Mouse (Mus musculus) liver, embryonic 14.5 days (tissue): Measurements from ENCODE around the gene Dhps. TPM values are rescaled to one million over a fixed set of nuclear protein-coding genes. Genes with fewer than 3 reads are reported as not detected.

ENCODE experiments used
- ATAC-seq: fragments of 200-750 bp; cut with Nextera tagmentation; 2 replicates; pipeline ENCODE4 v1.8.0; 2017; ENCODE audit warnings: moderate number of reproducible peaks, mild to moderate bottlenecking, moderate library complexity; ENCODE audit not compliant: insufficient read depth
- DNase-seq, 3 experiments: peaks; one replicate each; pipeline ENCODE4 v3.0.0-alpha.2; 2012 to 2013; ENCODE audit warnings: low read depth in 3 of 3, low spot score in 3 of 3
- H3K27ac ChIP-seq: fragments of 300-500 bp; sonication (generic); 2 replicates; pipeline ENCODE4 v1.5.1; 2014; ENCODE audit warnings: moderate library complexity, mild to moderate bottlenecking, control low read depth, inconsistent platforms
- H3K27me3 ChIP-seq: fragments of 300-500 bp; sonication (generic); 2 replicates; pipeline ENCODE4 v1.6.1; 2014; ENCODE audit warnings: mild to moderate bottlenecking, low read length, moderate library complexity; ENCODE audit not compliant: control insufficient read depth, insufficient read depth
- H3K36me3 ChIP-seq: fragments of 300-500 bp; sonication (generic); replicated peaks from 2 replicates; pipeline ENCODE4 v1.6.1; 2014; ENCODE audit warnings: low read depth; ENCODE audit not compliant: control insufficient read depth, insufficient read depth
- H3K4me1 ChIP-seq, 2 experiments: fragments of 200-500 bp in 1 of 2; fragments of 300-500 bp in 1 of 2; sonication (generic) in 1 of 2; replicated peaks; 2 replicates each; pipeline ENCODE4 v1.6.1; 2012 to 2014; ENCODE audit warnings: antibody characterized with exemption in 1 of 2, inconsistent platforms in 1 of 2, low read length in 1 of 2; ENCODE audit not compliant: control insufficient read depth in 2 of 2, insufficient read depth in 2 of 2
- H3K4me2 ChIP-seq: fragments of 300-500 bp; sonication (generic); 2 replicates; pipeline ENCODE4 v1.6.1; 2014; ENCODE audit warnings: low read depth, mild to moderate bottlenecking, control low read depth, moderate library complexity
- H3K4me3 ChIP-seq, 2 experiments: fragments of 200-500 bp in 1 of 2; fragments of 300-500 bp in 1 of 2; sonication (generic) in 1 of 2; 2 replicates each; pipeline ENCODE4 v1.5.1; 2012 to 2014; ENCODE audit warnings: low read depth in 2 of 2, low read length in 2 of 2, mild to moderate bottlenecking in 2 of 2, control low read depth in 1 of 2, inconsistent platforms in 1 of 2, moderate library complexity in 1 of 2; ENCODE audit not compliant: insufficient read depth in 1 of 2
- H3K9ac ChIP-seq: fragments of 300-500 bp; sonication (generic); replicated peaks from 2 replicates; pipeline ENCODE4 v1.6.1; 2014; ENCODE audit warnings: mild to moderate bottlenecking, control low read depth, moderate library complexity
- H3K9me3 ChIP-seq: fragments of 300-500 bp; sonication (generic); 2 replicates; pipeline ENCODE4 v1.6.1; 2016; ENCODE audit warnings: low read length, mixed read lengths; ENCODE audit not compliant: control insufficient read depth
- CTCF ChIP-seq: IDR thresholded peaks from 2 replicates; pipeline ENCODE4 v1.5.1; 2016; ENCODE audit warnings: antibody characterized with exemption, low read depth, control low read depth
- EP300 ChIP-seq: IDR thresholded peaks from 2 replicates; pipeline ENCODE4 v1.6.1; 2016; ENCODE audit warnings: antibody characterized with exemption, low read depth
- WGBS: fragments of 180-500 bp; shearing (Covaris S2); extraction: QIAGEN DNeasy Blood & Tissue Kit; methylation state at CpG from one replicate; pipeline ENCODE4 v1.1.7; 2014; ENCODE audit not compliant: insufficient replicate concordance; 5-methylcytosine and 5-hydroxymethylcytosine counted together
- polyA plus RNA-seq, 2 experiments: library from polyadenylated mRNA; depleted of rRNA in 1 of 2; stranded (reverse) in 1 of 2; unstranded in 1 of 2; fragments of >200 nt; fragmentation: Nextera tagmentation in 1 of 2; extraction: Ambion mirVana in 1 of 2; gene quantifications; 2 replicates each; pipeline versions ENCODE4 v1.2.1 to v1.2.3; 2012 to 2014

Dhps gene
- polyA plus RNA-seq, 2 experiments, result 21.5 to 36.4 TPM

- under 1% methylated on average over 30 of the region's 30 CpGs for WGBS
Measured at GRCm38 (mm10) chr8:85083108-85083813, 11.7 kb downstream of the Dhps start, which contains the start of gene Man2b1. Man2b1 (plus strand) TSS chr8:85083270.

GRCm38 (mm10) chr8:85084633-85085032 lies 13.1 kb downstream of the Dhps start:
- H3K9ac ChIP-seq, result no peak overlapping the region
- H3K4me3 ChIP-seq, result peak overlapping the region in 1 of 2 experiments; percentile 9; a peak in 1 of 4 replicates
- DNase-seq (no peak), ATAC-seq (no peak)
- no peak overlapping the region for H3K27ac ChIP-seq
- WGBS, result 42% methylated on average over 8 of the region's 8 CpGs
- H3K27me3 ChIP-seq, result no peaks in the 10 kb centered on the region
- no peaks in the 10 kb centered on the region for H3K9me3 ChIP-seq
- H3K4me1 ChIP-seq, result peaks cover 10 to 25% of the 10 kb centered on the region in 2 experiments
- no peak for TF ChIP-seq CTCF
- no peak for TF ChIP-seq EP300
- no peaks in the 10 kb centered on the region; the same call in none of the 2 replicates for H3K36me3 ChIP-seq
- H3K4me2 ChIP-seq, result peak overlapping the region; percentile 89; the same call in 1 of the 2 replicates

More at GRCm38 (mm10) chr8:85083108-85083813, 11.7 kb downstream of the Dhps start, which contains the start of gene Man2b1:
- peaks cover 10 to 28% of the 10 kb centered on the region in 2 experiments for H3K4me1 ChIP-seq
- H3K4me2 ChIP-seq, result peak within 1 kb of the TSS; percentile 89
- H3K27me3 ChIP-seq, result no peaks in the 10 kb centered on the region
- peaks cover 6% of the 10 kb centered on the region for H3K36me3 ChIP-seq
- H3K27ac ChIP-seq, result peak within 1 kb of the TSS; percentile 39; the same call in 1 of the 2 replicates
- TF ChIP-seq EP300 (no peak), CTCF (peak; percentile 42)
- DNase-seq (peak; percentile 78 to 85 (median 84)), ATAC-seq (peak; percentile 82)
- H3K9ac ChIP-seq, result peak within 1 kb of the TSS; percentile 72
- no peaks in the 10 kb centered on the region for H3K9me3 ChIP-seq
- peak within 1 kb of the TSS; percentile 73 to 79 for H3K4me3 ChIP-seq

- Histone ChIP-seq H3K9ac (no peak overlapping the region), H3K36me3 (no peaks in the 10 kb centered on the region; the same call in none of the 2 replicates), H3K27me3 (no peaks in the 10 kb centered on the region), H3K27ac (no peak overlapping the region), H3K4me1 (peaks cover 10 to 22% of the 10 kb centered on the region in 2 experiments), H3K9me3 (no peaks in the 10 kb centered on the region), H3K4me2 (no peak overlapping the region), H3K4me3 (no peak overlapping the region)
- 66% methylated on average over 3 of the region's 3 CpGs for WGBS
- ATAC-seq, result no peak
- DNase-seq, result no peak
- TF ChIP-seq EP300 (no peak), CTCF (peak; percentile 26; the same call in 1 of the 2 replicates)
Measured at GRCm38 (mm10) chr8:85086238-85086637, 14.7 kb downstream of the Dhps start.

- no peak for DNase-seq
- Histone ChIP-seq H3K27ac (no peak overlapping the region), H3K36me3 (no peaks in the 10 kb centered on the region; the same call in none of the 2 replicates), H3K4me3 (no peak overlapping the region), H3K4me2 (no peak overlapping the region), H3K9me3 (no peaks in the 10 kb centered on the region), H3K9ac (no peak overlapping the region), H3K4me1 (peaks cover 2 to 7% of the 10 kb centered on the region in 2 experiments; a peak in 2 of 4 replicates), H3K27me3 (no peaks in the 10 kb centered on the region)
- WGBS, result 56% methylated on average over 2 of the region's 2 CpGs
- no peak for TF ChIP-seq EP300
- ATAC-seq, result no peak
Measured at GRCm38 (mm10) chr8:85088771-85089170, 17.2 kb downstream of the Dhps start.

- no peak for ATAC-seq
Measured at GRCm38 (mm10) chr8:85090856-85091255, 19.3 kb downstream of the Dhps start.

More at GRCm38 (mm10) chr8:85090856-85091255, 19.3 kb downstream of the Dhps start:
- Histone ChIP-seq H3K9ac (no peak overlapping the region), H3K27me3 (no peaks in the 10 kb centered on the region), H3K4me2 (no peak overlapping the region), H3K27ac (no peak overlapping the region), H3K36me3 (no peaks in the 10 kb centered on the region; the same call in none of the 2 replicates), H3K4me3 (no peak overlapping the region), H3K4me1 (no peaks in the 10 kb centered on the region), H3K9me3 (no peaks in the 10 kb centered on the region)
- TF ChIP-seq EP300, result no peak
- no peak for TF ChIP-seq CTCF
- 80% methylated on average over 11 of the region's 11 CpGs for WGBS
- DNase-seq, result no peak
